Mouse (Mus musculus) spleen, adult 2 months (tissue): Measurements from ENCODE around the gene Nhsl2.

Experiments
- CTCF ChIP-seq: fragments of 200-500 bp; IDR thresholded peaks from 2 replicates; pipeline ENCODE4 v1.5.1; 2011; ENCODE audit warnings: mild to moderate bottlenecking, inconsistent platforms; ENCODE audit not compliant: insufficient read depth, insufficient read length, insufficient replicate concordance; ENCODE audit errors: extremely low read depth
- POLR2A ChIP-seq: fragments of 200-500 bp; IDR thresholded peaks from 2 replicates; pipeline ENCODE4 v1.6.1; 2011; ENCODE audit warnings: low read depth, low read length, inconsistent platforms

DNA sequence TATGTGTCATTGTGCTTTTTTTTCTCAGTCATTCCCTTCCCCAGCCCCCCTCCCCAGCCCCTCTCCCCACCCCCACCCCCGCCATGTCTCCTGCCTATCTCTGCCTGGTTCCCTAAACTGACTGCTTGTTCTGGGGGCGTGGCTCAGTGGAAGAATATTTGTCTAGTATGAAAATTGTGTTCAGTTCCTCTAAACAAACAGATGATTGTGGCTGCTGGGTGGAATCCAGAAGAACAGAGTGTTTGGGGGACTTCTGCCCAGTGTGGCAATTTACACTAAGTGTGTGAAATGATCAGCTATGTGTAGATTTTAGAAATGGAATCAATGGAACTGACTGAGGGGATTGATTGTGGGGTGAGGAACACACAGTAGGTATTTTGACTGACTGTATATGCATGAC lies 184.4 kb downstream of the Nhsl2 start:
- TF ChIP-seq CTCF (no peak), POLR2A (no peak)
